Mouse (Mus musculus): ENCODE measurements at regions not wholly inside any gene's neighbourhood (a gene's known extent, or its start where the extent isn't known, plus 50 kb on each side); places are given as distances from the start of the nearest gene placed in this dataset.

DNA sequence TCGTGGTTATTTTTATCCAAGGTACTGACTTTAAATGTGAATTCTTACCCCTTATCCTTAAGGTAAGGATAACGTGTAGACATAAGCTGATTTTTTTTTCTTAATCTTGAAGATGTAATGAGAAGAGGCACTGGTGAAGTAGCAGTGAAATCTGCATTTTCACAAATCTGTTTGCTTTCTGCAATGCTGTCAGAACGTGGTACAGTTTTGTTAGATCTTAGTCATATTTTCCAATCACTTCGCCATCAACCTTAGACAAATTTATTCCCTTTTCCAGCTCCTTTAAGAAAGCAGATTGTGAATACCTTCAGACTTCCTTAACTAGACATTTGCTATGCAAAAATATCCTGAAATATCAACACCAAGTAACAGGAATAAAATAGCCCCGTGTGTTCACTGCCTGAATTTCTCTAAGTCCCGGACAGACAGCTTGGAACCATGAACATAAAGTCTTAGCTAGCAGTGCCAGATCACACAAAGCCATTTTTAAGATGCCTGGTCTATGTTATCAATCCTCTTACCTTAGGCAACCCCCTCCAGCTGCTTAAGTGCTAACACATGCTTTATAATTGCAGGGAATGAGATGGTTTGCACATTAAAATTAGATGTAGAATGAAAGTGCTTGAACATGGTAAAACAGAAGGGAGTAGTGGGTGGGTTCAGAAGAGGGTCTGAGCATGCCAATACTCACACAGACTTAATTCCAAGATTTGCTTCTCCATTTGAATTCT is 202.7 kb downstream of the Ptprc start:
- ATAC-seq = no peak
- no peaks in the 10 kb centered on the region for H3K4me1 ChIP-seq (ENCODE audit: control insufficient read depth, insufficient read depth, low read length)
- H3K4me2 ChIP-seq (ENCODE audit: low read depth, low read length) = no peak overlapping the region
- no peaks in the 10 kb centered on the region for H3K36me3 ChIP-seq (ENCODE audit: control insufficient read depth, insufficient read depth, low read length)
- no peak overlapping the region for H3K4me3 ChIP-seq (ENCODE audit: low read length)
- no peak overlapping the region for H3K27ac ChIP-seq (ENCODE audit: low read length)
- H3K9ac ChIP-seq (ENCODE audit: low read depth, low read length) = no peak overlapping the region
- H3K27me3 ChIP-seq (replicated peaks; ENCODE audit: control insufficient read depth, insufficient read depth, low read length) = no peaks in the 10 kb centered on the region
- H3K9me3 ChIP-seq (ENCODE audit: control insufficient read depth, low read length) = no peaks in the 10 kb centered on the region
- WGBS = 67% methylated on average over 6 of the region's 6 CpGs

DNA sequence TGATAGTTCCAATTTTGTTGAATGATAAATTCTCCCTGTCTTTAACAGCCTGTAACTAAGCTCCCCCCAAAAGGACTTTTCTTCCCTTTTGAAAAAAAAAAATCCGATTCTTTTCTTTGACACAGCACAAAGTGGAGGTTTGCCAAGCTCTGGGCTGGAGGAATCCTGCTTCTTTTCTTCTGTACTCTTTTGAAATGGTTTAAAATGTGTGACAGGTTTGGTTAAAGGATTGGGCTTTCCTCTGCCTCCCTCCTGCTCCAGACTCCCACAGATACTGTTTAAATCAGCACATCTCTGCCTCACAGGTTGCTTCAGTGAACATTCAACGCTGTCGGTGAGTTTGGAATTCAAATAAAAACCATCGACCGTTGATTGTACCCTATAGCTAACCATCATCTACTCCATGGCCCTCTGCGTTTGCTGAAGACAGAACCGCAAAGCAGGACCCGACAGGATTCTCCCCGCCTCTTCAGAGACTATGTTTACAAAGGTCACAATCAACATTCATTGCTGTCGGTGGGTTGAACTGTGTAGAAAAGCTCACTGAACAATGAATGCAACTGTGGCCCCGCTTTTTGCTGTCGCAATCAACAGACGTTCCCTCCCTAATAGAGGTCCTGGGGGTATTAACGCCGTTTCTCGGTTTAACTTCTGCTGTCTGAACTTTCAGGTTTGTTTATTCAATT is 209.2 kb downstream of the Ptprc start:
- H3K36me3 ChIP-seq (ENCODE audit: control insufficient read depth, insufficient read depth, low read length) = 0 out of 2 replicates have a peak, but pooled peaks cover 3% of the 10 kb centered on the region
- no peak overlapping the region for H3K27ac ChIP-seq (ENCODE audit: low read length)
- no peaks in the 10 kb centered on the region for H3K9me3 ChIP-seq (ENCODE audit: control insufficient read depth, low read length)
- no peaks in the 10 kb centered on the region for H3K4me1 ChIP-seq (ENCODE audit: control insufficient read depth, insufficient read depth, low read length)
- 63% methylated on average over 16 of the region's 16 CpGs for WGBS
- ATAC-seq = no peak
- H3K4me3 ChIP-seq (ENCODE audit: low read length) = no peak overlapping the region
- H3K27me3 ChIP-seq (replicated peaks; ENCODE audit: control insufficient read depth, insufficient read depth, low read length) = no peaks in the 10 kb centered on the region
- no peak overlapping the region for H3K4me2 ChIP-seq (ENCODE audit: low read depth, low read length)
- no peak overlapping the region for H3K9ac ChIP-seq (ENCODE audit: low read depth, low read length)

DNA sequence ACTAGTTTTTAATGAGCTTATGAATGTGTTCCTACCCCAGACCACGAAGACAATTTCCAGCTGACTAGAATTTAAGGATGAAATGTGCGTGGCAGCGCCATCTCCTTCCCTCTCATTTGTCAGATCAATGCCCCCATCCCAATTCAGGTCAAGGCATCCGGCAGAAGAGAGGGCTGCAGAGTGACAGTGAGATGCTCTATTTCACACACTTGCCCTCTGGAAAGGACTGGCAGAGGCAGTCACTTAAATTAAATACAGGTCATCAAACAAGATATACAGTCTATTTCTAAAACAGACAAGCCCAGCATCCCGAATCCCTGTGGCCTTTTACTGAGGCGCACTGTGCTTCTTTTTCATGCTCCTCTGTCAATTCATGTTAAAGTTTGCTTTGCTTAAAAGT is 211.9 kb downstream of the Ptprc start:
- H3K27ac ChIP-seq (ENCODE audit: low read length) = no peak overlapping the region
- no peak for ATAC-seq
- H3K4me2 ChIP-seq (ENCODE audit: low read depth, low read length) = no peak overlapping the region
- H3K4me3 ChIP-seq (ENCODE audit: low read length) = no peak overlapping the region
- H3K36me3 ChIP-seq (ENCODE audit: control insufficient read depth, insufficient read depth, low read length) = 0 out of 2 replicates have a peak, but pooled peaks cover 3% of the 10 kb centered on the region
- no peaks in the 10 kb centered on the region for H3K9me3 ChIP-seq (ENCODE audit: control insufficient read depth, low read length)
- no peaks in the 10 kb centered on the region for H3K27me3 ChIP-seq (replicated peaks; ENCODE audit: control insufficient read depth, insufficient read depth, low read length)
- WGBS = 77% methylated on average over 6 of the region's 6 CpGs
- H3K9ac ChIP-seq (ENCODE audit: low read depth, low read length) = no peak overlapping the region
- H3K4me1 ChIP-seq (ENCODE audit: control insufficient read depth, insufficient read depth, low read length) = no peaks in the 10 kb centered on the region

- 46% methylated on average over 3 of the region's 3 CpGs for WGBS
- H3K36me3 ChIP-seq (ENCODE audit: control insufficient read depth, insufficient read depth, low read length) = no peaks in the 10 kb centered on the region
- no peak overlapping the region for H3K9ac ChIP-seq (ENCODE audit: low read depth, low read length)
- no peak overlapping the region for H3K4me2 ChIP-seq (ENCODE audit: low read depth, low read length)
- no peaks in the 10 kb centered on the region for H3K27me3 ChIP-seq (replicated peaks; ENCODE audit: control insufficient read depth, insufficient read depth, low read length)
- no peak overlapping the region for H3K27ac ChIP-seq (ENCODE audit: low read length)
- H3K4me1 ChIP-seq (ENCODE audit: control insufficient read depth, insufficient read depth, low read length) = no peaks in the 10 kb centered on the region
- H3K4me3 ChIP-seq (ENCODE audit: low read length) = no peak overlapping the region
- H3K9me3 ChIP-seq (ENCODE audit: control insufficient read depth, low read length) = no peaks in the 10 kb centered on the region
- no peak for ATAC-seq
These were observed 217.5 kb downstream of the Ptprc start for GRCm38 (mm10) chr1:137958040-137958439.

DNA sequence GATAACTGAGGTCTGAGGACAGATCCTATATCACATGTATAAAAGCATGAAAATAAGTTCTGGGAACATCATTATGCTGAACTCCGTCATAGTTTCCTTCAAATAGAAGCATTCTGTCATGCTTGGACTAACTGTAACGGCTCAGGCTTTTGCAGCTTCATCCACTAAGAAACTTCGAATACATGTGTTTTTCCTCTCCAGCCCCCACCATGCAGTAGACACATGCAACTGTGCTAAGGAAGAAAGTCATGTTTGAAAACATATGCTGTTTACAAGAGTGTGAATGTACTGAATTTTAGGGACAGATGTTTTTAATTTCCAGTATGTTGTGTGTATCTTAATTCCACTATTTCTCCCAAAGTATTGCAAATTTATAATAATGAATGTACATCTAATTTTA is 219.5 kb downstream of the Ptprc start:
- no peak for ATAC-seq
- no peaks in the 10 kb centered on the region for H3K36me3 ChIP-seq (ENCODE audit: control insufficient read depth, insufficient read depth, low read length)
- H3K9ac ChIP-seq (ENCODE audit: low read depth, low read length) = no peak overlapping the region
- H3K4me3 ChIP-seq (ENCODE audit: low read length) = no peak overlapping the region
- H3K27me3 ChIP-seq (replicated peaks; ENCODE audit: control insufficient read depth, insufficient read depth, low read length) = no peaks in the 10 kb centered on the region
- 74% methylated on average over 3 of the region's 3 CpGs for WGBS
- H3K27ac ChIP-seq (ENCODE audit: low read length) = no peak overlapping the region
- no peaks in the 10 kb centered on the region for H3K4me1 ChIP-seq (ENCODE audit: control insufficient read depth, insufficient read depth, low read length)
- H3K4me2 ChIP-seq (ENCODE audit: low read depth, low read length) = no peak overlapping the region
- H3K9me3 ChIP-seq (ENCODE audit: control insufficient read depth, low read length) = no peaks in the 10 kb centered on the region

DNA sequence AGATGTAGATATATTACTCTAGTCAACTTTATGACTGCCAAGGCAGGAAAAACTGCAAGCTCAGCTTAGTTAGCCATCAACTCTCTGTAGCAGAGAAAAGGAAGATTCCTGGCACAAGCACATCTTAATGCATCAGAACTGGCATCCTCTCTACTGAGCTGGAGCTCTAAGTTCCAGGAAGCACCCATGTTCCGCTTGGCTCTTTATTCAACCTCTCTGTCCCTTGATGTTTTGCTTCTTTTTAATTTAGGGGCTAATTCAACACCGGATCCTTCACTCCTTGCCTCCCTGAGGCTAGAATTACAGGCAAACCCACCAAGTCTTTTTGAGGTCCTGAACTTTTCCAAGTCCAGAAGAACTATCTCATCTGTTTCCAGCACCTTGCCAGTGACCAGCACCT is 220.4 kb downstream of the Ptprc start:
- Histone ChIP-seq H3K9ac (ENCODE audit: low read depth, low read length) (no peak overlapping the region), H3K9me3 (ENCODE audit: control insufficient read depth, low read length) (no peaks in the 10 kb centered on the region), H3K36me3 (ENCODE audit: control insufficient read depth, insufficient read depth, low read length) (no peaks in the 10 kb centered on the region), H3K4me2 (ENCODE audit: low read depth, low read length) (no peak overlapping the region), H3K27me3 (replicated peaks; ENCODE audit: control insufficient read depth, insufficient read depth, low read length) (no peaks in the 10 kb centered on the region), H3K27ac (ENCODE audit: low read length) (no peak overlapping the region), H3K4me3 (ENCODE audit: low read length) (no peak overlapping the region), H3K4me1 (ENCODE audit: control insufficient read depth, insufficient read depth, low read length) (no peaks in the 10 kb centered on the region)
- no peak for ATAC-seq
- WGBS = 86% methylated on average over 2 of the region's 2 CpGs

DNA sequence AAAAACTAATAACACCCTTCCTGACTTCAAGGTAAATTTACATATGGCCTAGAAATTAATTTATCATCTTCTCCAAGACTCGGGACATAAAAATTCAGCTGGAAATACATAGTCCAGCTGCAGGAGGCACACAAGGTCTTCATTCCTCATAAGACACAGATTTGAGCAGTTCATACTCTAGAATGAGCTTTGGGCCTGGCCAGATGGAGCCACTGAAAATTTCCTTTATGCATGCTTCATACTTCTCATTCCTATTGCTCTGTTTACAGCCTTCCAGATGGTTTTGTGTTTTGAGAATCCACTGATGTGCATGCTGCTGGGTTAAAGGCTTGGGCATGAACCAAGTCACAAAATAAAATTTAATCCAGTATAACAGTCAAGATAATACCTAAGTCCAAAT is 222.1 kb downstream of the Ptprc start:
- H3K27ac ChIP-seq (ENCODE audit: low read length) = no peak overlapping the region
- ATAC-seq = no peak
- WGBS = 63% methylated on average over 1 of the region's 1 CpGs
- no peak overlapping the region for H3K4me2 ChIP-seq (ENCODE audit: low read depth, low read length)
- H3K9ac ChIP-seq (ENCODE audit: low read depth, low read length) = no peak overlapping the region
- no peak overlapping the region for H3K4me3 ChIP-seq (ENCODE audit: low read length)
- no peaks in the 10 kb centered on the region for H3K4me1 ChIP-seq (ENCODE audit: control insufficient read depth, insufficient read depth, low read length)
- H3K9me3 ChIP-seq (ENCODE audit: control insufficient read depth, low read length) = no peaks in the 10 kb centered on the region
- no peaks in the 10 kb centered on the region for H3K27me3 ChIP-seq (replicated peaks; ENCODE audit: control insufficient read depth, insufficient read depth, low read length)
- H3K36me3 ChIP-seq (ENCODE audit: control insufficient read depth, insufficient read depth, low read length) = no peaks in the 10 kb centered on the region

- no peak for ATAC-seq
- H3K36me3 ChIP-seq (ENCODE audit: control insufficient read depth, insufficient read depth, low read length) = no peaks in the 10 kb centered on the region
These were observed 222.7 kb downstream of the Ptprc start for GRCm38 (mm10) chr1:137952777-137953176.

DNA sequence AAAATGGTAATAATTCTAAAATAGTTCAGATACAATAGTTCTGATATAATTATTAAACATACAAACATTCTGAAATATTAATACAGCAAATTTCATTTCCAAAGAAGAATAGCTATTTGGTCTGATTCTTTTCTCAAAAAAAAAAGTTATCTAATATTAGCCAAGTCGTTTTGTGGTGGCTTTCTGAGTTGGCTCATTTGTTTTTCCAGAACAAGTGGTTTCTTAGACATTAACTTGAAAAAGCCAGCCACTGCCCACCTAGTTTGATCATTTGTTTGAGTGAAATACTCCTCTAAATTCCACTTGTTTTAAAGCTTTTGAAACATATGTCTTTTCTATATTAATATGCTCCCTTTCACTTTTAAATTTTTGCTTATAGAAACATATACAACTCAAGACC is 227.6 kb downstream of the Ptprc start:
- Histone ChIP-seq H3K36me3 (ENCODE audit: control insufficient read depth, insufficient read depth, low read length) (no peaks in the 10 kb centered on the region), H3K9ac (ENCODE audit: low read depth, low read length) (no peak overlapping the region), H3K4me3 (ENCODE audit: low read length) (no peak overlapping the region), H3K27me3 (replicated peaks; ENCODE audit: control insufficient read depth, insufficient read depth, low read length) (no peaks in the 10 kb centered on the region), H3K4me2 (ENCODE audit: low read depth, low read length) (no peak overlapping the region), H3K4me1 (ENCODE audit: control insufficient read depth, insufficient read depth, low read length) (no peaks in the 10 kb centered on the region), H3K9me3 (ENCODE audit: control insufficient read depth, low read length) (no peaks in the 10 kb centered on the region), H3K27ac (ENCODE audit: low read length) (no peak overlapping the region)
- ATAC-seq = no peak
- WGBS = 73% methylated on average over 1 of the region's 1 CpGs

More at GRCm38 (mm10) chr1:137952777-137953176, 222.7 kb downstream of the Ptprc start:
- no peak overlapping the region for H3K27ac ChIP-seq (ENCODE audit: low read length)
- no peak overlapping the region for H3K4me2 ChIP-seq (ENCODE audit: low read depth, low read length)
- H3K4me3 ChIP-seq (ENCODE audit: low read length) = no peak overlapping the region
- H3K9me3 ChIP-seq (ENCODE audit: control insufficient read depth, low read length) = no peaks in the 10 kb centered on the region
- H3K9ac ChIP-seq (ENCODE audit: low read depth, low read length) = no peak overlapping the region
- no peaks in the 10 kb centered on the region for H3K27me3 ChIP-seq (replicated peaks; ENCODE audit: control insufficient read depth, insufficient read depth, low read length)
- WGBS = 70% methylated on average over 1 of the region's 1 CpGs
- no peaks in the 10 kb centered on the region for H3K4me1 ChIP-seq (ENCODE audit: control insufficient read depth, insufficient read depth, low read length)
